Mouse (Mus musculus): ENCODE measurements around the gene Add2. TPM values are rescaled to one million over a fixed set of nuclear protein-coding genes. Genes with fewer than 3 reads are reported as not detected.

Add2 gene
- total RNA-seq, 2 experiments from 2014 or later = 0.31 to 0.33 TPM

GRCm38 (mm10) chr6:86038901-86039300 is 10.4 kb downstream of the Add2 start:
- intact Hi-C loops (cut with DNase I; ENCODE audit: low total_unique reads) = no loop called here
- DNase-seq = no peak

GRCm38 (mm10) chr6:86040140-86040539 is 11.7 kb downstream of the Add2 start:
- DNase-seq = no peak
- intact Hi-C loops (cut with DNase I; ENCODE audit: low total_unique reads) = no loop called here

GRCm38 (mm10) chr6:86047510-86047909 is 19.0 kb downstream of the Add2 start:
- intact Hi-C loops (cut with DNase I; ENCODE audit: low total_unique reads) = no loop called here
- DNase-seq = no peak

- no peak for DNase-seq
- intact Hi-C loops (cut with DNase I; ENCODE audit: low total_unique reads) = no loop called here
Measured at GRCm38 (mm10) chr6:86048509-86048908, 20.0 kb downstream of the Add2 start.

GRCm38 (mm10) chr6:86050586-86051268 is 22.2 kb downstream of the Add2 start:
- intact Hi-C loops (cut with DNase I; ENCODE audit: low total_unique reads) = no loop called here

GRCm38 (mm10) chr6:86052032-86052459 is 23.6 kb downstream of the Add2 start:
- DNase-seq = no peak
- intact Hi-C loops (cut with DNase I; ENCODE audit: low total_unique reads) = no loop called here

More at GRCm38 (mm10) chr6:86050586-86051268, 22.2 kb downstream of the Add2 start:
- DNase-seq = no peak

- intact Hi-C loops (cut with DNase I; ENCODE audit: low total_unique reads) = no loop called here
- DNase-seq = no peak
Measured at GRCm38 (mm10) chr6:86052556-86052955, 24.1 kb downstream of the Add2 start.

GRCm38 (mm10) chr6:86053099-86053498 is 24.6 kb downstream of the Add2 start:
- DNase-seq = no peak
- intact Hi-C loops (cut with DNase I; ENCODE audit: low total_unique reads) = no loop called here

GRCm38 (mm10) chr6:86053594-86053993 is 25.1 kb downstream of the Add2 start:
- DNase-seq = no peak
- intact Hi-C loops (cut with DNase I; ENCODE audit: low total_unique reads) = no loop called here

- intact Hi-C loops (cut with DNase I; ENCODE audit: low total_unique reads) = no loop called here
- DNase-seq = no peak
Measured at GRCm38 (mm10) chr6:86058475-86058874, 30.0 kb downstream of the Add2 start.

- DNase-seq = no peak
- intact Hi-C loops (cut with DNase I; ENCODE audit: low total_unique reads) = no loop called here
Measured at GRCm38 (mm10) chr6:86059151-86059853, 30.8 kb downstream of the Add2 start.

GRCm38 (mm10) chr6:86060170-86060569 is 31.7 kb downstream of the Add2 start:
- DNase-seq = no peak
- intact Hi-C loops (cut with DNase I; ENCODE audit: low total_unique reads) = no loop called here

GRCm38 (mm10) chr6:86062226-86062625 is 33.7 kb downstream of the Add2 start:
- intact Hi-C loops (cut with DNase I; ENCODE audit: low total_unique reads) = no loop called here
- DNase-seq = no peak

GRCm38 (mm10) chr6:86062684-86063083 is 34.2 kb downstream of the Add2 start:
- no peak for DNase-seq
- intact Hi-C loops (cut with DNase I; ENCODE audit: low total_unique reads) = no loop called here

- intact Hi-C loops (cut with DNase I; ENCODE audit: low total_unique reads) = no loop called here
- no peak for DNase-seq
Measured at GRCm38 (mm10) chr6:86064318-86065016, 36.0 kb downstream of the Add2 start.

GRCm38 (mm10) chr6:86066727-86067126 is 38.2 kb downstream of the Add2 start:
- DNase-seq = no peak
- intact Hi-C loops (cut with DNase I; ENCODE audit: low total_unique reads) = no loop called here

GRCm38 (mm10) chr6:86067145-86067544 is 38.7 kb downstream of the Add2 start:
- intact Hi-C loops (cut with DNase I; ENCODE audit: low total_unique reads) = no loop called here
- DNase-seq = no peak

GRCm38 (mm10) chr6:86069009-86069408 is 40.5 kb downstream of the Add2 start:
- intact Hi-C loops (cut with DNase I; ENCODE audit: low total_unique reads) = no loop called here
- DNase-seq = no peak

GRCm38 (mm10) chr6:86069856-86070255 is 41.4 kb downstream of the Add2 start:
- no peak for DNase-seq
- intact Hi-C loops (cut with DNase I; ENCODE audit: low total_unique reads) = no loop called here

- no peak for DNase-seq
- intact Hi-C loops (cut with DNase I; ENCODE audit: low total_unique reads) = no loop called here
Measured at GRCm38 (mm10) chr6:86070277-86070676, 41.8 kb downstream of the Add2 start.

- intact Hi-C loops (cut with DNase I; ENCODE audit: low total_unique reads) = no loop called here
Measured at GRCm38 (mm10) chr6:86073882-86074281, 45.4 kb downstream of the Add2 start.

More at GRCm38 (mm10) chr6:86073882-86074281, 45.4 kb downstream of the Add2 start:
- DNase-seq = no peak
